Mouse (Mus musculus): Measurements from ENCODE around the gene Xrn1.
"Not testable (repeated sequence)": the region's sequence is repeated elsewhere in the genome, so short reads cannot be mapped to it uniquely, and the experiment has no call there.

The Xrn1 gene

DNA sequence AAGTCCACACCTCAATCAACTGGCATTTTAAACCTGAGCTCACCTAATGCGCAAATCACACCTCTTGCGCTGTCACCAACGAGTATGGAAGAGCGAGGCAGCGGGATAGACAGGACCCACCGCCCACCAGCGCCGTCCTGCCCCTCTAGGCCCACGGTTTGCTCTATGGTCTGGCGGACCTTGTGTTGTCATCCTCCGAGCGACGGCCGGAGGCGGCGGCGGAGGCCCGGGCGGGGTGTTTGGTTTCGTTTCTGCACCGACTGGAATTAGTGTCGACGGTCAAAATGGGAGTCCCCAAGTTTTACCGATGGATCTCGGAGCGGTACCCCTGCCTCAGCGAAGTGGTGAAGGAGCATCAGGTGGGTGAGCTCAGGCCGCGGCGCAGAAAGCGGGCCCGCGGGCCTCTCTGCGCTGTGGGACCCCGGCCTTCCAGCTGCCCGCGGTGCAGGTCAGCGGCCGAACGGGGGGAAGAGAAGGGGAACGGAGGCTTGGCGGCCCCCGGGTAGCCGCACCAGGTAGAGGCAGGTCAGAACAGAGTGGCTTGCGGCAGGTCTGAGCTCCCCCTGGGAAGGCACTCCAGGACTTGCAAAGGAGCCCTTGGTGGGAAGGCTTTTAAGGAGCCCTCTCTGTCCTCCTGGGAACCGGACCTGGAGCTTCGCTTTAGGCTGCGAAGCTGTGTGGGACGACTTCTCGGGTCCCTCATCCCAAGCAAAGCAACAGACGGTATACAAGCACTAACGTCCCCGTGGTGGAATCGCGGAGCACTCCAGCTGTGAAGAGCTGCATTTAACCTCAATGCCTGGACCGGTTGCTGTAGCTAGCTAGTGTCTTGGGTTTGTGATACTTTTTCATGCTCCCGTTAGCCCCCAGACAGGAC is at the start of gene Xrn1:
Gene Xrn1, plus strand, starts transcription at position 176 of the 877 bp plus-strand sequence.
- DNase-seq (ENCODE audit: low spot score in 2 of 2): peak; percentile 92 to 93

DNA sequence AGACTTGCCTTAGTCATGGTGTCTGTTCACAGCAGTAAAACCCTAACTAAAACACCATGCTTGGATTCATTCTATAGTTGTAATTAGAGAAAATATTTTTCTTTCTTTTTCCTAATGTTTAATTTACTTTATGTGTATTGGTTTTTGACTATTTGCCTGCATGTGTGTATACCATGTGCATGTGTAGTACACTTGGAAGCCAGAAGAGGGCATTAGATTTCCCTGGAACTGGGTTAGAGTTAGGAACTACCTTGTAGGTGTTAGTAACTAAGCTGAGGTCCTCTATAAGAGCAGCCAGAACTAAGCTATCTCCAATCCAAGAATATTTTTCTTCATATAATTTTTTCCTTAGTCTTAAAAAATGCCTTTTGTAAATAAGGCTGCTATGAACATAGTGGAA is 21.7 kb upstream of the Xrn1 start:
- no peak for DNase-seq (ENCODE audit: low spot score in 2 of 2)

- DNase-seq (ENCODE audit: low spot score in 2 of 2): no peak
These were observed 902 bp upstream of the Xrn1 start for GRCm38 (mm10) chr9:95953658-95954057.

DNA sequence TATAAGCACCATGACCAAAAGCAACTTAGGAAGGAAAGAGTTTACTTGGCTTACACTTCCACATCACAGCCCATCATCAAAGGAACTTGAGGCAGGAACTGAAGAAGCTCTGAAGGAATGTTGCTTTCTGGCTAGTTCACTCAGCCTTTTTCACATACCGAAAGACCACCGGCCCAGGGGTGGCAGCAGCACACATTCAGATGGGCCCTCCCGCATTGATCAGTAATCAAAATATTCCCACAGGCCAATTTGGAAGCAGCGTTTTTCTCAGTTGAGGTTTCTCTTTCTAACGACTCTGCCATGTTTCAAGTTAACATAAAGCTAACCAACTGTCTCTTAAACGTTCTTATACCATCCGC is 355 bp upstream of the Xrn1 start:
- peak in 1 of 2 experiments; percentile 2 for DNase-seq (ENCODE audit: low spot score in 2 of 2)

DNA sequence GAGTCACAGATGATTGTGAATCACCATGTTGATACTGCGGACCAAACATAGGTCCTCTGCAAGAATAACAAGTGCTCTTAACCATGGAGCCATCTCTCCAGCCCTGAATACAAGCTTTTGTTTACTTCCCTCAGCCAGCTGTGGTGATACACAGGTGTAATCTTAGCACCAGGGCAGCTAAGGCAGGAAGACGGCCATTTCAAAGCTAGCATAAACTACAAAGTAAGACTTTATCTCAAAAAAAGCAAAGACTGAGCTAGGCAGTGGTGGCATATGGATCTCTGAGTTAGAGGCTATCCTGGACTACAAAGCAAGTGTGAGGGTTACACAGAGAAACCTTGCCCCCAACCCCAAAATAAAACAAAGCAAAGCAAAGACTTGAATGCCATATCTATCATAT is 3.1 kb downstream of the Xrn1 start:
- DNase-seq (ENCODE audit: low spot score in 2 of 2): no peak

DNA sequence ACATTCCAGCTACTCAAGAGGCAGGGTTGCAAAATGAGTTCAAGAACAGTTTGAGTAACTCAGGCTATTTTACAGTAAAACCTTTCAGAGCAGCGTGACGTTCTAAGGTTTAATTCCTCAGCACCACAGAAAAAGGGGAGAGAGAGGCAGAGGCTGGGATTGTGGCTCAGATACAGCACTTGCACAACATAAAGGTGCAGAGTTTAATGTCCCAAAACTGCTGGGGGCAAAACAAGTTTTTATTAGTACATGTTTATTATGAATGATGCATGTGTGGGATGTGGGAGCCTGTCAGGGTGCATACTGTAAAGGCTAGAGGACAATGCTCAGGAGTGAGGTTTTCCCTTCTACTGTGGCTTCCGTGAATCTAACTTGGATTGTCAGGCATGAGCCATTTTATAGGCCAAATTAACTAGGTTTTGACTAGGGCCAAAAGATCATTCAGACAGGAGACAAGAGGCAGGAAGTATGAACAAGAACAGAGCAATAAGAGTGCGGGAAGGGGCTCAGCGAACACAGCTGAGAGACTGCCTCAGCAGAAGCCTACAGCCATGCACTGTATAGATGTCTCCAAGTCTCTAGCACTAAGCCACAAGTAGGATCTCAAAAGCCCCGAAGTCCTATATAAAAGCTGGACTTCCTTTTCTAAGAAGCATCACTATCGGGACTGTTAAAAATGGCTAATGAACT is 3.6 kb downstream of the Xrn1 start:
- no peak for DNase-seq (ENCODE audit: low spot score in 2 of 2)

DNA sequence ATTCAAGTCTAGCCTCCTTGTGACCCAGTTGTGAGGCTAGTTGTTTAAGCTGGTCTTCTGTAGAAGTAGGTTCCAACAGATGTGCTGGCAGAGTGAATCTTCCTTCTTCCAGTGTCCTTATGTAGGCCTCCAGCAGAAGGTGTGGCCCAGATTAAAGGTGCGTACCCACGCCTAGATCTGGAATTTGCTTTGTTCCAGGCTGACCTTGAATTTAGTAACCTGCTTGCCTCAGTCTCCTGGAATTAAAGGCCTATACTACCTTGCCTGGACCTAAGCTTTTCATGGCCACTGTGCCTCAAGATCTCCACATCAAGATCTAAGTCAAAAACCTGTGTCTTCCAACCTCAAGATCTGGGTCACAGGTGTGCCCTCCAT is 4.2 kb downstream of the Xrn1 start:
- DNase-seq (ENCODE audit: low spot score in 2 of 2): not testable (repeated sequence)

- DNase-seq (ENCODE audit: low spot score in 2 of 2): no peak
These were observed 4.7 kb downstream of the Xrn1 start for GRCm38 (mm10) chr9:95959246-95959645.

DNA sequence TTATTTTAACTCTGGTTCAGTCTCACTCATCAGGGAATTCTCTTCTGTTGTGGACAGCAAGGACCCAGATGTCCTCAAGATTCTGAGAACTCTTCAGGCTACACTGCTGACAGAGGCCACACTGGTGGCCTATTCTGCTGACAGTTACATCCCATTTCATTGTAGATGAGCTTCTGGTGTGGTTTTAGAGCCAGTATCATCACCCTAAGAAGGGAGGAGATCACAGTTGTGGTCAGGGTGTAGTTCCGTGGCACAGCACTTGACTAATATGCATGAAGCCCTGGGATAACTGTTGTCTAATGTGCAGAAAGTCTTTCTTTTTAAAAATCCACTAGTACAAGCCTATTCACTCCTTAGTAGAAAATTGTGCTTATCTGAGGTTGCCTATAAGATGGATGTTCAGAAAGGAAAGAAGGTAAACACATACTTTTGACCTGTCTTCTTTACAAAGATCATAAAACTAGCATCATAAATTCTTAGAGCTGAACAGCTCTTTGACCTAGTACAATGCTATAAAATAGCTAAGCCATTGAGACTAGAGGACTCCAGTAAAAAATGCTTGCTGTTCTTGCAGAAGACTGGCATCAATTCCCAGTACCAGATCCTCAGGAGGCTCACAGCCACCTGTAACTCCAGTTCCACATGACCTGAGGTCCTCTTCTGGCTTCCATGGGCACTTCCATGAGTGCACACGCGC is 5.3 kb downstream of the Xrn1 start:
- DNase-seq (ENCODE audit: low spot score in 2 of 2): no peak

DNA sequence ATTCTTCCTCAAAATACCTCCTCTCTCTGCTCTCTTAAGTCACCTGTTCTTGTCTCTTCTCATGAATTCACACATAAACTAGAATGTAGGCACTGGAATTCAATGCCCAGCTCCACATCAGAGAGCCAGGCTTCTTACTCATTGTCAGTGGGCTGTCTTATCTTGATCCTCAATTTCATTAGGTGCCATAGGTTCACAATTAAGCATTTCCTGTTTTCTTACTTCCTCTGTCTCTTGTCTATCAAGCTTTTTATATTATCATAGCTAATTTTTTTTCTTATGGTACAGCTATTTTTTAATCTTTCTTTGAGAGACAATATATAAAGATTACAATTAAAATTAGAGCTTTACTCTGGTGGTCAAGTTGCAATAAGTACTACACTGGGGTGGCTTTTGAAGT is 6.5 kb downstream of the Xrn1 start:
- no peak for DNase-seq (ENCODE audit: low spot score in 2 of 2)

DNA sequence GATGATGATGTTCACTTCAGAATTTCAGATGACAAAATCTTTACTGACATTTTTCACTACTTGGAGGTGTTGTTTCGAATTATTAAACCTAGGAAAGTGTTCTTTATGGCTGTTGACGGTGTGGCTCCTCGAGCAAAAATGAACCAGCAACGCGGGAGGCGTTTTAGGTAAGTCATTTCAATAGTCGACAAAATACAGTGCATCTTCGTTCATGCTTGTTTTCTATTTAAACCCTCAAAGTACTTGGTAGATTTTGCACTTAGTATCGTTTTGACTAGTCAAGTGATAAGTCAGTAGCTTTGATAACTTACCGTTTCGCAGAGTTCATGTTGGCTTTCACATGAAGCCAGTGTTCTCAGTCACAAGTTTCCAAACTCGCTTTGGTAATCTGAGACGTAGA is 9.5 kb downstream of the Xrn1 start:
- no peak for DNase-seq (ENCODE audit: low spot score in 2 of 2)

DNA sequence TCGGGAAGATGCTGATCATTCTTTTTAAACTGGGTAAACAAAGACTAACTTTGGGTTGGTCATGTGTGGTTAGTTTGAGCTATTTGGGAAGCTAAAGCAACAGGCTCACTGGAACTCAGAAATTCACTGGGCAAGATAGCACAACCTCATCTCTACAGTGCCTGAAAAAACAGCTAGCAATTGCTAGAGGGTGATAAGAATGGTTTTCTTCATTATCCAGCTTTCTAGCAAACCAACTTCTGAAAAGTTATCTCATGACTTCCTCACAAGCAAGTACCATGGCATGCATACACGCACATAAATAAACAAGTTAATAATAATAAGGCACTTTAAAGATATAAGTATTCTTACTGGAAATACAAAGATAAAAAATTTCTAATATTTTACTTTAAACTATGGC is 23.7 kb downstream of the Xrn1 start:
- DNase-seq (ENCODE audit: low spot score in 2 of 2): no peak

DNA sequence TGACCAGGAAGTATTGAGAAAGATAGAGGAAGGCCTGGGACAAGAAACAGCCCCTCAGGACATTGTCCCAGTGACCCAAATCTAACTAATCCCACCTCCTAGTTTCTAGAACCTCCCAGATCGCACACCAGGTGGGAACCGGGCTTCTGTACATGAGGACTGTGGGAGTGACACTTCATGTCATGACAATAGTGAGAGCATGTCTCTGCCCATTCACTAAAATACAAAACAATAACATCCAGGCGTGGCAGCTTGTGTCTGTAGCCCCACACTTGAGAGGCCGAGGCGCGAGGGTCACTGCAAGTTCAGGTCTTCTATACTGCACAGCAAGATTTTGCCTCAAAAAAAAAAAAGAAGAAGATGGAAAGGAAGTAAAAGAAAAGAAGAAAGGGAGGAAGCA is 25.3 kb downstream of the Xrn1 start:
- no peak for DNase-seq (ENCODE audit: low spot score in 2 of 2)

DNA sequence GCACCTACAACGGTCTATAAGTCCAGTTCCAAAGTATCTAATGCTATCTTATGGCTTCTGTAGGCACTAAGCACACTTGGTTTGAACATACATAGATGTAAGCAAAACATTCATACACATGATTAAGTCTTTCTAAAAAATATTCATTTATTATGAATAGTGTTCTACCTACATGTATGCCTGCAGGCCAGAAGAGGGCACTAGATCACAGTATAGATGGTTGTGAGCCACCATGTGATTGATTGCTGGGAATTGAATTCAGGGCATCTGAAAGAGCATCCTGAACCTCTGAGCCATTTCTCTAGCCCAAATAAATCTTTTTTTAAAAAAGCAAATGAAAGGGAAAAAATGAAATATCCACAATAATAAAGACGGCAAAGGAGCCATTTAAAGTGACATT is 37.7 kb downstream of the Xrn1 start:
- no peak for DNase-seq (ENCODE audit: low spot score in 2 of 2)

- no peak for DNase-seq (ENCODE audit: low spot score in 2 of 2)
These were observed 49.9 kb downstream of the Xrn1 start for GRCm38 (mm10) chr9:96004455-96004854.

GRCm38 (mm10) chr9:96010664-96011063 is 56.1 kb downstream of the Xrn1 start:
- peak in 1 of 2 experiments; percentile 25 for DNase-seq (ENCODE audit: low spot score in 2 of 2)

DNA sequence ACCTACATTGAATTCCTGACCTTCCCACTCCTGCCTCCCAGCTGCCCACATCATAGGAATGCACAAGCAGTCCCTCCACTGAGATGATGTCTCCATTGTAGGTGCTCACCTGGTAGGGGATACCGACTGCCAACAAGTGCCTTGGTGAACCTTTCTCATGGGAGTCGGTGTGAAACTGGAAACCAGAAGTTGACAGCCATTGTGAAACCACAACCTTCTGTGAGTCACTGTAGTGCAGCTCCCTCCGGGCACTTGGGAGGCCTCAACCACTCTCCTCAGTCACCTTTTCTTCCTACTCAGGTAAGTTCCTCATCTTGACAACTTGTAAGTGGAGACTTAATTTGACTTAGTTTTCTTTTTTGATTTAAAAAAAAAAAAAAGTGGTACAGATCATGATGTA is 69.4 kb downstream of the Xrn1 start:
- peak; percentile 69 to 72 for DNase-seq (ENCODE audit: low spot score in 2 of 2)

GRCm38 (mm10) chr9:96027913-96028312 is 73.4 kb downstream of the Xrn1 start:
- no peak for DNase-seq (ENCODE audit: low spot score in 2 of 2)

GRCm38 (mm10) chr9:96028818-96029217 is 74.3 kb downstream of the Xrn1 start:
- DNase-seq (ENCODE audit: low spot score in 2 of 2): peak; percentile 19 to 21

- no peak for DNase-seq (ENCODE audit: low spot score in 2 of 2)
These were observed 75.3 kb downstream of the Xrn1 start for GRCm38 (mm10) chr9:96029886-96030285.

DNA sequence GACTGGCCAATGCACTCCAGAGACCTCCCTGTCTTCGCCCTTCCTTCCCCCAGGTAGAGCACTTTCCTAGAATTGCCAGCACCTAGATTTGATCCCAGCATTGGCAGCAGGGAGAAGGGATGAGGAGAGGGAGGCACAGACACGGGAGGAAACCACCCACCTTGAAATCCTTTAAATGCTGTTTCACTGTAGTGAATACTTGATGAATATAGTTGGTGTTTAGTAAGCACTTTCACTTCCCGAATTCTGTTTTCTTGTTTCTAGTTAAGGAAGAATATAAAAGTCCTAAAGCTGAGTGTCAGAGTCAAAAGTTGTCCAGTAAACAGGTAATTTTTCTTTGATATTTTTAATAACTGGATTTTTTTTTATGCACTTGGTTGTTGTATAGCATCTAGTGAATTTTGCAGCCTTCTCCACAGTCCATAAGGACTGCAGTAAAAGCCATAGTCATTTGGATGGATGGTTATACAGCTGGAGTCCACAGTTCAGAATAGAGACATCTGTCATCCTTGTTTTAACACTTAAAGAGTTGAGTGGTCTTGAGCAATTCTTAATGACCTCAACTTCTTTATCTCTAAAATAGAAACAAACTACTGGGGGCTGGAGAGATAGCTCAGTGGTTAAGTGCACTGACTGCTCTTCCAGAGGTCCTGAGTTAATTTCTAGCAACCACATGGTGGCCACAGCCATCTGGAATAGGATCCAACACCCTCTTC is 81.0 kb downstream of the Xrn1 start:
- no peak for DNase-seq (ENCODE audit: low spot score in 2 of 2)

DNA sequence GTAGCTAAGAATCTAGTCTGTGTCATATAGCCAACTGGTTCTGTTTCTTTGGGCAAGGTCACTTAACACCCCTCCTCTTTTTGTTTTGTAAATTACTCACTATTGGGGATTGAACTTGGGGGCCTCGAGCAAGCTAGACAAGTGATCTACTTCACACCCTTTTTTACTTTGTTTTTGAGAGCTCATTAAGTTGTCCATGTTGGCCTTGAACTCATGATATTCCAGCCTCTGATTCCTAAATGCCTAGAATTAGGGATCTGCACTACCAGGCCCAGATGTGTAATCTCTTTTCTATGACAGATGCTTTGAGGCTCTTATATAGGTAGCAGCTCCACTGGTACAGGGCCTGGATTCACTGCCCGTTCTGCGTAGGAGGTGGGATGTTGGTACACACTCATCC is 89.7 kb downstream of the Xrn1 start:
- no peak for DNase-seq (ENCODE audit: low spot score in 2 of 2)
